Mouse (Mus musculus): Measurements from ENCODE around the gene Nktr. TPM values are rescaled to one million over a fixed set of nuclear protein-coding genes. Genes with fewer than 3 reads are reported as not detected.

Gene Nktr
- total RNA-seq, 1 experiment from 2014 or later, result 260 TPM

- no peak for ATAC-seq (ENCODE audit: extremely low read depth, insufficient number of reproducible peaks, low FRiP score, poor library complexity, severe bottlenecking)
Observed at GRCm38 (mm10) chr9:121757835-121758814, 39.2 kb downstream of the Nktr start.

DNA sequence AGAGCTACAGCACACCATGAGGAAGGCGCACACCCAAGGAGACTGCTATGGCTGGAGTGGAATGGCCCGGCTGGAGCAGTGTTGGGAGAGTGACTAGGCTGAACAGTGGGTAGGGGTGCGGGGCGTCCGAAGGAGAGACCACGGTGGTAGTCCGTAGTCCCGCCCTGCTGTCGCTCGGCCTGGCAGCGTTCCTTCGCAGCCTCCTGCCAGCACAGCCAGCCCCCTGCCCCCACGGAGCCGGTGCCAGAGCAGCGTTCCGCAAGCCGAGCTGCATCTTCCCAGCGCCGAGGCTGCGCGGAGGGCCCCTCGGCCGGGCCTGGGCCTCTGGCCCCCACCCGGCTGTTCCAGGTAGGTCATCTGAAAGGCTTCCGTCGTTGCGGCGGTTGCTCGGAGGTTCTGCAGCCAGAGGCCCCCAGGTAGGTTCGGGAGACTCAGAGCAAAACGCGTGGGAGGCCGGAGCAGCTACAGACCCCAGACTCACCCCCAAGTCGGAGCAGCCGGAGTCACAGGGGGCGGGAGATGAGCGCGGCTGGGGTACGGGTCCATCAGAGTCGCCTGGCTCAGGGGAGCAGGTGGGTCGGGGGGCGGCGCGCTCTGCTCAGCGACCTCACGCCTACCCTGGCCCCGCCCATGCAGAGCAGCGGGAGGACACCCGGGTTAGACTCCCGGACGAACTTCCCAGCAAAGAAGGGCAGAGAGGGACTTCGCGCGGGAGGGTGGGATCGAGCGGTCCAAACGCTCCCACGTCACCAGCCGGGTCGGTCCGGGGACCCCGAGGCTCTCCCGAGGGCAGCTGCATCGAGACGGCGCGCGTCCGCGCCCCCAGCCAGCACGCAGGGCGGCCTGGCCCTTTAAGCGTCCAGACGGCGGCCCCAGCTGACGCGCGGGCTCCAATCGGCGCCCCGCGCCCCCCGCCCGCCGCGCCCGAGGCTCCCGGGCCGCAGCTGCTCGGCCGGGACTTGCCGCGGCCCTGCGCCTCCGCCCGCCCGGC lies 40.4 kb downstream of the Nktr start, which contains the start of gene Zfp651:
Zfp651 (plus strand) TSS at position 240 of the 991 bp plus-strand sequence.
- no peak for ATAC-seq (ENCODE audit: extremely low read depth, insufficient number of reproducible peaks, low FRiP score, poor library complexity, severe bottlenecking)

DNA sequence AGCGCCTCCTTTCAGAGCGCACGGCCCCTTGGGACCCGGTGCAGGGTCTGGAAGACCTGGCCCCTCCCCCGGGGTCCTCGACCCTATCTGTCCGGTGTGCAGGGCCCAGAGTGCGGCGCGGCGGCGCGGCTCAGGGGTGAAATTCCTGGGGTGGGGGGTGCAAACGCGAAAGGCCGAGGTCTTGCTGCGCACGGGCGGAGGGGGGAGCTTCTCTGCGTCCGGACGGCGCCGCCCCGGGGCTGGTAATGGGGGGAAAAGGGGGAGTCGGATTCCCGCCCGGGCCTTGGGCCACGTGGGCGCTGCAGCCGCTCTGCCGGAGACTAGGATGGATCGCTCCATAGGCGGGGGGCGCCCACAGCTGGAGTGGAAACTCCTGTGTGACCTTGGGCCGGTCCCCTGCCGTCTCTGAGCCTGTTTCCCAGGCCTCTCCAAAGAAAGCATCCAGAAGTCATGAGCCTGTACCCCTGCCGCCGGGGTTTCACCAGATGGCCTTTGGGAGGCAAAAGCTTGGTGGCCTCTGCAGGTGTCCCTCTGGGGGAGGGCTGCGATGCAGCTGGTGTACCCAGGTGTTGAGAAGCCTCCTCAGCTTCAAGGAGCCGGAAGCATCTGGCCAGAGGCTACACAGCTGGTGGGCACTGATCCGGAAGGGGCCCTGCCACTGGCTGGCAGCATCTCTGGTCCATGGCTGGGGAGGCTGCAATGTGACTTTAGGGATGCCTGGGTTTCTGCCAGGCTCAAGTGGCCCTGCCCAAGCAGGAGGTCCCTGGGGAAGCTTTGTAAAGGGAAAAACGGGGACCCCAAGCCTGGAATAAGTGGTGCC lies 41.5 kb downstream of the Nktr start:
- no peak for ATAC-seq (ENCODE audit: extremely low read depth, insufficient number of reproducible peaks, low FRiP score, poor library complexity, severe bottlenecking)

DNA sequence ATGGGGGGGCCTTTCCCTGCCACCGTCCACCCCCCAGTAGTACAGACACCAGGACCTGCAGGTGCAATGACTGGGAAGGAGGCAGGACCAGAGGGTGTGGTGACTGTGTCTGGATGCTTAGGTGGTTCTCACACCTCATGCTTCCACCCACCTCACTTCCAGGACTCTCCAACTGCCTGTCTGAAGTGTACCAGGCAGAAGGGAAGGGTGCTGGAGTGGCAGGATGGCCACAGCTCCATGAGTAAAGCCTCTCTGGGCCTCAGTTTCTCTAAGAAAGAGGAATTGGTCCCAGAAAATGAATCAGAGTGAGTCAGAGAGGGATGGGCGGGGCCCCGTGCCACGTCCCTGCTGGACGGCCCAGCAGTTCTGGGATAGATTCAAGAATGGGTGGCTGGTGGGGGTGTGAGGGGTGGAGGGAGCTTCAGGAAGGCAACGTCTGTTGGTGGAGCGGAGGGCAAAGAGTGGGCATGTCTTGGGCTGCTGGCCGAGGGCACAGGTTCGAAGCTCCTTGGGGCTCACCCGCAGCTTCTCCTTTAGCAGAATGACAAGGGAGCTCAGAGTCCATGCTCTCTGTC lies 42.2 kb downstream of the Nktr start:
- no peak for ATAC-seq (ENCODE audit: extremely low read depth, insufficient number of reproducible peaks, low FRiP score, poor library complexity, severe bottlenecking)

- no peak for ATAC-seq (ENCODE audit: extremely low read depth, insufficient number of reproducible peaks, low FRiP score, poor library complexity, severe bottlenecking)
Observed at GRCm38 (mm10) chr9:121761787-121762186, 42.8 kb downstream of the Nktr start.

DNA sequence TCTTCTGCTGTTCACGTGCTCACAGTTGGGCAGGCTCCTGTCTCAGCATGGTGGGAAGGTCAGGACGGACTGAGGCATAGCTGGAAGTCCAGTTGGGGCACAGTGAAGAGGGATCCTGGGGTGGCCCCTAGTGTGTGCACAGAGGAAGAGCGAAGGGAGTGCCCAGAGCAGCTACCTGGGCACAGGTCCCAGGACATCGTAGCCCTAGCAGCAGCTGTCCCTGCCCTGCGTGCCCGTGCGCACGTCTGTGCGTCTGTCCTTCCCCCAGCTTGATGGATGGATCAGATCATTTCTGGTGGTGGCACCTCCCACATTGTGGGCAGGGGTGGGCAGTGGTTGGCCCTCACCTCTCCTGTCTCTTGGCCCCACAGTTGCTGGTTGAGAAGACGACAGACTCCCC lies 43.3 kb downstream of the Nktr start:
- no peak for ATAC-seq (ENCODE audit: extremely low read depth, insufficient number of reproducible peaks, low FRiP score, poor library complexity, severe bottlenecking)

DNA sequence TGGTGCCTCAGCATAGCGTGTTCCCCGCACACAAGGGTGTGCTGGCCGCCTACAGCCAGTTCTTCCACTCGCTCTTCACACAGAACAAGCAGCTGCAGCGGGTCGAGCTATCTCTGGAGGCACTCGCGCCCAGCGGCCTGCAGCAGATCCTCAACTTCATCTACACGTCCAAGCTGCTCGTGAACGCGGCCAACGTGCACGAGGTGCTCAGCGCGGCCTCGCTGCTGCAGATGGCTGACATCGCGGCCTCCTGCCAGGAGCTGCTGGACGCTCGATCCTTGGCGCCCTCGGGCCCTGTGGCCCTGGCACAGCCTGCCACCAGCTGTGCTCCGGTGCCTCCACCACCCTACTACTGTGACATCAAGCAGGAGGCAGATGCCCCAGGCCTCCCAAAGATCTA lies 43.8 kb downstream of the Nktr start:
- no peak for ATAC-seq (ENCODE audit: extremely low read depth, insufficient number of reproducible peaks, low FRiP score, poor library complexity, severe bottlenecking)

- no peak for ATAC-seq (ENCODE audit: extremely low read depth, insufficient number of reproducible peaks, low FRiP score, poor library complexity, severe bottlenecking)
Observed at GRCm38 (mm10) chr9:121763716-121764115, 44.7 kb downstream of the Nktr start.

DNA sequence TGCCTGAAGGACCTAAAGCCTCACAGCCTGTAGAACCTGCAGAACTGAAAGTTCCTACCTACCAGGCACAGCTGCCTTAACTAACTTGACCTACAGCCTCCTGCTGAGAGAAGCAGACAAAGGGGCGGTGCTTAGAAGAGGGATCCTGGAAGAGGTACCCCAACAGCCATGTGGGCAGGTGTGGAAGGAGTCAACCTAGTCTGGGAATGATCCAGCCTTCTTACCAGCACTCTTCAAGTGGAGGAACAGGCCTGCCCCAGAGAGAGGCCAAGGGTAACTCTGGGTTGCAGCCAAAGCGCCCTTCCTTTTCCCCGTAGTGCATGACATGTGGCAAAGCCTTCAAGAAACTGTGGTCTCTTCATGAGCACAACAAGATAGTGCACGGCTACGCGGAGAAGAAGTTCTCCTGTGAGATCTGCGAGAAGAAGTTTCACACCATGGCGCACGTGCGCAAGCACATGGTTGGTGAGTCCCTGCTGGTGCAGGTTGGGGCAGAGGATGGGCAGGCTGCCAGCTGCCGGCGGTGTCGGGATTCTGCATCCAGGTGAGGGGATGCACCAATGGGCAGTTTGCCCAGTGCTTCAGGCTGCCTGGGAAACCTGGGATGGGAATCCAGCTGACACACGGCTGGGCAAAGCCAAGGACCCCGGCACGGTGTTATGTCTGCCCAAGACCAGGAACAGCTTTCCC lies 46.3 kb downstream of the Nktr start:
- no peak for ATAC-seq (ENCODE audit: extremely low read depth, insufficient number of reproducible peaks, low FRiP score, poor library complexity, severe bottlenecking)

DNA sequence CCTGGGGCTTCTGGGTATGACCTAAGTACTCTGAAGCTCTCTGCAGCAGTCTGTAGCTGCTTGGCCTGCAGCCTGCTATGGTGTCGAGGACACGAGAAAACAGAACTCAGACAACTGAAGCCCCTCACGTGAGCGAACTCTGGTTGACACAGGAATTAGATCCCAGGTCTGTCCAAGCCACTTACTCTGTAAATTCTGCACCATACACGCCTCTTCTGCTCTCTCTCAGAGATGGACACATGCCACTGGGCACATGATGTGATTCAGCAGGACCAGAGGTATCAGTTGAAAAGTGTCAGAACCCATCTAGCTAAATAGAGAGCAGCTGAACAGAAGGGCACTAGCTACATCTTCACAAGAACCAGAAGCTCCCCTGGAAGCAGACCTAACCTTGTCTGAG lies 53.4 kb downstream of the Nktr start:
- ATAC-seq (ENCODE audit: extremely low read depth, insufficient number of reproducible peaks, low FRiP score, poor library complexity, severe bottlenecking), result no peak

- no peak for ATAC-seq (ENCODE audit: extremely low read depth, insufficient number of reproducible peaks, low FRiP score, poor library complexity, severe bottlenecking)
Observed at GRCm38 (mm10) chr9:121775951-121776350, 57.0 kb downstream of the Nktr start.

DNA sequence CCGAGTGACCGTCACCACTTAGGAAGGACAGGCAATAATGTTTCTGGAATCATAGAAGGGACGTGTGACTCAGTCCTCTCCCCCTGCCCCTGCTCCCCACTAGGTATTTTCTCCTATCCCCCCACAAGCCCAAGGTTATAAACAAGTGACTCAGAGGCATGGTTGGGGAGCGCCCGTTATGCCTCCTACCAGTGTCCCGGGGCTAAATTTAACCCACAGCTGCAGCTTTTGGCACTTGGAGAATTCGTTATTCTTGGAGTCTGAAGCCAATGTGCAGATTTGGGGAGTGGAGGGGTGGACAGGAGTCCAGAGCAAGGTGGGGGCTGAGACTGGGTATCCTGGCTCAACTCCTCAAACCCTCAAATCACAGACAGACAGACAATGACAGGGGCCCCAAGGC lies 57.5 kb downstream of the Nktr start:
- ATAC-seq (ENCODE audit: extremely low read depth, insufficient number of reproducible peaks, low FRiP score, poor library complexity, severe bottlenecking), result no peak

- ATAC-seq (ENCODE audit: extremely low read depth, insufficient number of reproducible peaks, low FRiP score, poor library complexity, severe bottlenecking), result no peak
Observed at GRCm38 (mm10) chr9:121777484-121778065, 58.6 kb downstream of the Nktr start, which contains the start of gene Klhl40. Klhl40 (plus strand) TSS chr9:121777607.

DNA sequence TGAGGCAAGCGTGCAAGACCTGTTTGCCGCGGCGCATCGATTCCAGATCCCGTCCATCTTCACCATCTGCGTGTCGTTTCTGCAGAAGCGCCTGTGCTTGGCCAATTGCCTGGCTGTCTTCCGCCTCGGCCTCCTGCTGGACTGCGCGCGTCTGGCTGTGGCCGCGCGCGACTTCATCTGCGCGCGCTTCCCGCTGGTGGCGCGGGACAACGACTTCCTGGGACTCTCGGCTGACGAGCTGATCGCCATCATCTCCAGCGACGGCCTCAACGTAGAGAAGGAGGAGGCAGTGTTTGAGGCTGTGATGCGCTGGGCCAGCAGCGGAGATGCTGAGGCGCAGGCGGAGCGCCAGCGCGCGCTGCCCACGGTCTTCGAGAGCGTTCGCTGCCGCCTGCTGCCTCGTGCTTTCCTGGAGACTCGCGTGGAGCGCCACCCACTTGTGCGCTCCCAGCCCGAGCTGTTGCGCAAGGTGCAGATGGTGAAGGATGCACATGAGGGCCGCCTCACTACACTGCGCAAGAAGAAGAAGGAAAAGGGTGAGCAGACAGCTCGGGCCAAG lies 59.2 kb downstream of the Nktr start:
- ATAC-seq (ENCODE audit: extremely low read depth, insufficient number of reproducible peaks, low FRiP score, poor library complexity, severe bottlenecking), result no peak

DNA sequence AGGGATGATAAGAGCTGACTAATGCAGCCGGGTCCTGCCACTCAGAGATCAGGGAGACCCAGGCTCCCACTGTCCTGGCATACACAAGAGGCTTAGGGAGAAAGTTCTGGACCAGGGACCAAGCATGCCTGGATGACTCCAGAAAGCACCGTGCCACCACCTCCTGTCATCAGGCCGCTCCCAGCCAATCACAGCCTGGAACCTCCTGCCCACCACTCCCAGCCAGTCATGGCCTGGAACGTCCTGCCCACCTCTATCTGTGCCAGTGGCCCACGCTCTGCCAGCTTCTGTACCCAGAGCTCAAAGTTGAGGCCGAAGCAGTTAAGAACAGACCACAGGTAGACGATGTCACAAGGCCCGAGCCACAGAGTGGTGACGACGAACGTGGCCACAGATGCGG lies 65.8 kb downstream of the Nktr start:
- ATAC-seq (ENCODE audit: extremely low read depth, insufficient number of reproducible peaks, low FRiP score, poor library complexity, severe bottlenecking), result no peak

GRCm38 (mm10) chr9:121785261-121785660 lies 66.3 kb downstream of the Nktr start:
- ATAC-seq (ENCODE audit: extremely low read depth, insufficient number of reproducible peaks, low FRiP score, poor library complexity, severe bottlenecking), result no peak

DNA sequence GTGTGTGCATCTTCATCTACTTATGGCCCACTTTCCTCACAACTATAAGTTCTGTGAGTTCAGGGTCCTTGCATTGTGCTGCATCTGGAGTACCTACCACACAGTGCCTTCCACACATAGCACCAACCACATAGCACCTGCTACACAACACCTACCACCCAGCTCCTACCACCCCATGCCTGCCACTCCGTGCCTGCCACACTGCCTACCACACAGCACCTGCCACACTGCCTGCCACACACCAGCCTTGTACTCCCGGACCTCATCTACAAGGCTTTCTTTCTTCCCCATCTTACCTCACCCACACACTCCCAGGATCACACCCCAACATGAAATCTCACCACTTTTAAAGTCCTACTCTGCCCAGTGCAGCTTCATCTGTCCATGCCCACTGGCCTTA lies 67.4 kb downstream of the Nktr start:
- no peak for ATAC-seq (ENCODE audit: extremely low read depth, insufficient number of reproducible peaks, low FRiP score, poor library complexity, severe bottlenecking)

All from neutrophil, adult 5-6 weeks (primary cell).